Mouse (Mus musculus): ENCODE measurements around the gene Sapcd1. TPM values are rescaled to one million over a fixed set of nuclear protein-coding genes. Genes with fewer than 3 reads are reported as not detected.

The Sapcd1 gene
- 1 to 10 TPM in 1 of 2 experiments, not detected in 1; 1.4 TPM for total RNA-seq (2021)
- long read RNA-seq: 0 reads

DNA sequence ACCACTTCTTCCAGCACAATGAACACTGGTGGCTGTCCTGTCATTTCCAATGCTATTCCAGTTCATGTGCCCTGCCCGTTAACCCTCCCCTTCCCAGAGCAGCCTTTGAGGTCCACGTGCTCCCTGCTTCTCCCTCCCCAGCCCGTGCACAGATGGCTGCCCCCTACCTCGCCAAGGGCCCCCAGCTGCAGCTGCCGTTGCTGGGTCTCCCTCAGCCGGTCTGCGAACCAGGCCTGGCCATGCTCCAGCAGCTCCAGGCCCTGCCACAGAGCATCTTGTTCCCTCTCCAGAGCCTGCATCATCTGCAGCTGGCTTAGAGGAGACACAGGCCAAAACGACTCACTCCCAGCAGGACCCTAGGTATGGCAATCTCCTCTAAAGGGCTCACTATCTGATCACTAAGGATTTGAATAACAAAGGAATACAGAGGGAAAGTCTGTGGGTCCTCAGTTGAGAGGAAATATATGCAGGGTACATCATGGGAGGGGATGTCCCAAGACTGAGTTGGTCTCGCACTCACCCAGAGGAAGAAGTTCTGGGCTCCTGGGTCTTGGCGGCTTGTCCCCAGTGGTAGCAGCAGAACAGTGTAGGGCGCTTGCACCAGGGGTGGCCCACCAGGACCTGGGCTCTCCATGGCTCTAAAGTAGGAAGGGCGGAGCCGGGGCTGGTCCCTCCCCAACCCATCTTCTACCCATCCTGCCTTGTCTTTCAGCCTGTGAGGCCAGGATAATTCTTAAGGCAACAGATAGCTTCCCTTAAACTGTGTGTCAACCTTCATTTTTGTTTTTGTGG lies at the start of gene Sapcd1:
Sapcd1 (minus strand) TSS at position 740 of the 792 bp plus-strand sequence.
- DNase-seq (ENCODE audit: low spot score in 2 of 2): peak in 1 of 2 experiments; percentile 47

DNA sequence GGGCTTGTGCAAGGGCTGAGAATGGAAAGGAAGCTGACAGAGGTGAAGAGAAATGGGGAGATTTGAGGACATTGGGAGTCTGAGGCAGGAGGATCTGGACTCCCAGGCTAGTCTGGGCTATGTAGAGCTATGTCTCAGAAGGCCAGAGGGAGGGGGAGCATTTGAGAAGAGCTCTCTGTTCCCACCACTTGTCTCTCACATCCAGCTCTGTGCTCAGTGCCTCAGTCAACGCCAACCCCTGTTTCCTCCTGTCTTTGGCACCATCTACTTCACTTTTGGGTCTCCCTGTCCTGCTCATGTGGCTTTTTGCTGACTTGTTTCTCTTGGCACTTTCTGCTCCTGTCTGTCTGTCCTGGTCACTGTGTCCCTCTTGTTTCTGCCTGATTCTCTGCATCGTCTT lies 49.5 kb upstream of the Sapcd1 start:
- DNase-seq (ENCODE audit: low spot score in 2 of 2): no peak

DNA sequence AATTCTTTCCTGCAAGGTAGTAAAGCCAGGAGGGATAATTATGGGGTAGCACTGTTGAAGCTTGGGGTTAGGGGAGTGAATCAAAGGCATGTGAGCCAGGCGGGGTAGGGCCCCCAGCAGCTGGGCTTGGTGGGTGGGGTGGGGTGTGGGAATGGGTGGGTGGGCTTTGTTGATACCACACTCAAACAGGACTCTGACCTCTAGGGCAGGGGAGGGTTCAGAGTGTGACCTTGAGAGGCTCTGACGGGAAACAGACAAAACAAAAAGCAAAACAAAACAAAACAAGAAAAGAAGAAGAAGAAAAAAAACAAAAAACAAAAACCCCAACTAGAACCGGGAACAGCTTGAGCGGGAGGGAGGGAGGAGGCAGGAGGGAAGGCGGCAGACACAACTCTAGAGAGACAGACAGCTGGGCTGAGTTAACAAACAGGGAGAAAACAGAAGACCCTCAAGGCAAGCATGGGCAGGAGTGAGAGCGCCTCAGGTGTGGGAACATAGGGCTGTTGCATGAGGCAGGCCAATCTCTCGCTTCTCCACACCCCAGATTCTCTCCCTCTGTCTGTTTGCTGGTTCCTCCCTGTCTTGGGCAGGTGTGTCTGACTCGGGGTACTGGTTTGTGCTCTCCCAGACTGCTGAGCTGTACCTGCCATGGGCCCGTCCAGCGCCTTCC lies 48.8 kb upstream of the Sapcd1 start, which contains the start of gene Ly6g6e:
Ly6g6e (plus strand) TSS at position 396 of the 670 bp plus-strand sequence.
- DNase-seq (ENCODE audit: low spot score in 2 of 2): no peak

DNA sequence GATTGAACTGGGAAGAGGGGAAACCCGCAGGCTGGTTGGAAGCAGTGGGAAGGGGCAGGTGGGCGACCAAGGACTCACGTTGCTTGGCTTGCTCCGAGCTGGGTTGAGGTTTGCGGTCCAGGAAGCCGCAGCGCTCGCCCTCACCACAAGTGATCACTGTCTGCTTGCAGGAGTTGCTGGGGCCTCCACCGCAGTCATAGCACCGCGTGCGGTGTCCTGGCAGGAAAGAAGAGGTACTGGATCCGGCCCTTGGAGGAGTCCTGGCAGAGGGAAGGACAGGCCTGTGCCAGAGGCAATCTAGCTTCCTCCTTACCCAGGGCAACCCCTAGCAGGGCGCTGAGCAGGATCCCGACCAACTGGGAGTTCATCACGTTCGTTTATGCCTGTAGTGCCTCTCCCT lies 46.3 kb upstream of the Sapcd1 start:
- DNase-seq (ENCODE audit: low spot score in 2 of 2): no peak

DNA sequence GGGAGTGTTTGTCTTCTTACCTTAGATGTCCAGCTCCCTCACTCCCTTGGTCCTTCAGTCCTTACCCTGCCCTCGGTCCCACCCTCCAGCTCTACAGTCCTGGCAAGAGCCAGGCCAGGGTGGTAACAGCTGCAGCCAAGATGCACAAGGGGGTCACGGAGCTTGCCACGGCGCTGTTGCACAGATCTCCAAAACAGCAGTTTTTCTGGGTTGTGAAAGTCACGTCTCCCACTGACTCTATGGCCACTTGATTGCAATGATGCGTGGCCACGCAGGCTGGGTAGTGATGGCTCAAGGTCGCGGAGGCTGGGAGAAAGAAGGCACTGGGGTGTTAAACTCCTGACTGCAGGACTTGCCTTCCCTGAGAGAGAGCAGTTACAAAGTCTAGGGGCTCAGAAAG lies 43.6 kb upstream of the Sapcd1 start:
- DNase-seq (ENCODE audit: low spot score in 2 of 2): no peak

DNA sequence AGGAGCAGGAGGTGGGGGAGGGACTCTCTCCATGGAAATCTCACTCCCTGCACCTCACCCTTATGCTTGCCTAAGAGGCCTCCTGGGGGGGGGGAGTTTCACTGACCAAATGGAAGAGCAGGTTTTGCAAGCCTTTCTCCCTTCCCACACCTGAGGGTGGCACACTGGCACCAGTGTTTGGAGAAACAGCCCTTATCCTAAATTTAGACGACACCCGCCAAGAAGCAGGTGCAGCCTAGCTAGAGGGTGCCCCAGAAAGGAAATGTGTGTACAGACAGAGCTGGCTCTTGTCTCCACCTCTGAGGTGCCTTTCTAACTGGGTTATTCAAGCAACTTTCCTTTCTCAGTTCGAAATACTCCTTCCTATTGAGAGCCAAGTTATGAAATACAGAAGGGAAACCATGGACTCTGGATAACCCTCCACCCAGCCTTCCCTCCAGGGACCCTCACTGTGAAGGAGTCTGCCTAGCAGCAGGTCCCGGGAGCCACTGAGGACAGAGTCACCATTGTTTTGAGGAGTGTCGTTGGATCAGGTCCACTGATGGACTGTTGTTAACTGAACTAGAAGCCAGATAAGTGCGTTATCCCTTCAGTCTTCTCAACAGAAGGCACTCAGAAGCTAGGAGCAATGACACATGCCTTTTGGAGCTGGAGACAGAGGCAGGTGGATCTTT lies 42.9 kb upstream of the Sapcd1 start:
- DNase-seq (ENCODE audit: low spot score in 2 of 2): no peak

DNA sequence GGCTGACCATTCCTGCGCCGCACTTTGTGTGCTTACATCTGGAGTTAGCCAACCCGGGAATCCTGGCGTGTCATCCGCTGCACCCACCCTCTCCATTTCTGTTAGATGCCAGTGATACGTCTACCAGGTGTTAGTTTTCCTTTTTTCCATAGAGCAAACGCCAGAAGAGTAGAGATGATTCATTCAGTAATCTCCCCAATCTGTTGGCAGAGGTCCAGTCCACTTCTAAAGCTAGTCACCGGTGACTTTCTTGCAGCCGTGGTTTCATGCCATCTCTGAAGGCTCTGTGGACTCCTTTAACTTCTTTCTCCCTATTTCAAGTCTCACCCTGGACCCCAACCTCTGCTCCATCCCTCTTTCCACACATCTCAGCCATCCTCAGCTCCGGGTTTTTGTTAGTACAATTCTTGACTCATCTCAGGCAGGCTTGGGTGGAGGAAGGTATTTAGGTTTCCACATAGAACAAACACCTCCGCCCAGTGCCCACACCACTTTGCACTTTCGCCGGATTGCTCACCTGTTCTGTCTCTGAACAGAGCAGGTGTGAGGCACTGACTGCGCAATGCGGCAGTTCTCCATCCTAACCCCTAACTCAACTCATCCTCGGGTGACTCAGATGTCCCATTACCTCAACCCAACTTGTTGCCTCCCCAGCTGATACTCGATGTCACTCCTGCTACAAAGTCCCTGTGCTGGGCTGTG lies 40.5 kb upstream of the Sapcd1 start:
- no peak for DNase-seq (ENCODE audit: low spot score in 2 of 2)

DNA sequence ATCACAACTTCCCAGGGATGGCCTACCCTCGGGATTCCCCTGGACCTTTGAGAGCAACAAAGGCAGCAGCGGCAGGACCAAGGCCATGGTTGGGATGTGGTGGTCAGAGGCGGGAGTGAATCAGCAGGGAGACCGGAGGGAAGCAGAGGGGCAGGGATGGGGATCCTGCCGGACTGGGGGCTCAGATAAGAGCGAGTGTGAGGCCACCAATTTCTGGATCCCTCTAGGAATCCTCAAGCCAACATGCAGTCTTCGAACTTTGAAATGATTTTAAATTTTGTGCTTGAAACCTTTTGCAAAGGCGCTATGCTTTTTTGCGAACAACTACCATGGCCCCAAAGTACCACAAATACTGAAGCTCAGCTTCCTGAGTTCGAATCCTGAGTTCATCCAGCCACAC lies 38.3 kb upstream of the Sapcd1 start, which contains the start of gene Mpig6b:
Mpig6b (minus strand) TSS at position 101 of the 400 bp plus-strand sequence.
- no peak for DNase-seq (ENCODE audit: low spot score in 2 of 2)

DNA sequence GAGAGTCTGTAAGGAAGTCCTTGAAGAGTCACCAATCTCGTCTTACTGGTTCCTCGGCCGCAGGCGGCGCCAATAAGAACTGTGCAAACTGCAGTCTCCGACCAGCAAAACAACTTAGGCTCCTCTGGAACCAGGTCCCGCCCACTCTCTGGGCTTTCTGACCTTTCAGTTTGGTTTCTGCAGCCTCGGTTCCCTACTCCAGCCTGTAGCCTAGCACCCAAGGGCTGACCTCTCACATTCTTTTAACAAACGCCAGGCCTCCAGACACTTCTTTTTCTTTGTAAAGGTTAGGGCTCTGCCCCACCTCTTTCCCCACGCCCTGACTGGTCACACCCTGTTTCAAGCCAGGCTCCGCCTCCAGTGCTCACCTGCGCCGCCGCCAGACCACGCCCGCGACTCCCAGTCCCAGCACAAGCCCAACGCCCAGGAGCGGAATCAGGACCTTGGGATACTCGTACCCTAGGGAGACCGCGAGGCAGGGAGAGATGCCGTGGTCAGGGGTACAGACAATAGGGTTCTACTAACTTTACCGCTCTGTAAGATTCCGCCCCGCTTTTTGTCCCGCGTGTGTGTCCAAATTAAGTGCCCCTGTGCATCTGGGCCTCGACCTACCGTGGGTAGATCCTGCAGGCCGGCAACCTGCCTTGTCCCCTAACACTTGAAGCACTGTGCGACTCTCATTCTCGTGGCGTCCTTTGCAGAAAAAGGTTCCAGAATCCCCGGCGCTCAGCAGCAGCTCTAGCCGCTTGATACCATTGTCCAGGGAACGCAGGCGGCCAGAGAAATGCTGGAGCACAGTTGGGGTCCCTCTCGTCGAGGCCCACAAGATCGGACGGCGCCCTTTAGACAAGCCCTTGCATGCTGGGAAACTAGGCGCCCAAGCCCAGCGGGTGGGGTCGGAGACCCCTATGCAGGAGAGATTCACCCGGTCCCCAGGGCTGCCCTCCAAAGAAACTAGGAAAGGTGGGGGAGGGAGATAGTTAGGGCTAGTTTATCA lies 37.4 kb upstream of the Sapcd1 start, which contains the start of gene Ly6g6c:
Ly6g6c (plus strand) TSS at position 438 of the 997 bp plus-strand sequence.
- DNase-seq (ENCODE audit: low spot score in 2 of 2): no peak

DNA sequence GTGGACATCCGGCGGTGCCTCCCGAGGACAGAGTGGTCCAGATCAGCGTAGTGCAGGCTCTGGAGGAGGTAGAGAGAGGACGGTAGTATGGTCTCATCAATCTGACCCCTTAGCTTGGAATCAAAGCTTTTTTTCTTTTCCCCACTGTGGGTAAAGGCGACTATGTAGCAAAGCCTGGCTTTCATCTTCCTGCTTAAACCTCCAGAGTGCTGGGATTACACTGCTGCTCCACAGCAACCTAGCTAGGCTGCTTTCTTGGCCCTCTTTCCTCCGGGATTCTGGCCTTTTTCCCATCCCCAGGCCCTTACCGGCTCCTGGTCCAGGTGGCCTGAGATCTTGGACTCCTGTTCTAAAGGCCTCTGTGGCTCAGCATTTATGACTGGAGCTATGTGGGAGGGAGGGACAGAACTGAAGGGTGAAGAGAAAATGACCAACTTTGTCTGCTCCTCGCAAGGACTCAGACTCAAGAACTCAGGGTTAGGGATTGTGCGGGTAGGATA lies 36.6 kb upstream of the Sapcd1 start:
- no peak for DNase-seq (ENCODE audit: low spot score in 2 of 2)

DNA sequence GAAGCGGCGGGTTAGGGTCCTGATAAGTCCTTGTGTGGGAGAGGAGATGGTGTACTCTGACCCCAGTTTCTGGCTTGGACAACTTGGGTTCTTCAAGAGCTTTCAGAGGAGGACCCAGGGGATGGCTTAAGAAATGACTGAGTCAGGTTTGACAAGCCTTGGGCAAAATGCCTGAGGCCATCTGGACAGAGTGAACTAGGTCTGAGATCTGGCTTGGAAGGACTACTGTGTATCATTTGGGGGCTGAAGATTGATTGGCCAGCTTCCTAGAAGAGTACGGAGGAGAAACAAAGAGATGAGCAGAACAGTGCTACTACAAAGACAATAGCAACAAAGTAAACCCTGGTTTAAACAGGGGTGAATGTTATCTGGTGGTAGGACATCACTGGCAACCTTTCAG lies 35.6 kb upstream of the Sapcd1 start:
- DNase-seq (ENCODE audit: low spot score in 2 of 2): no peak

DNA sequence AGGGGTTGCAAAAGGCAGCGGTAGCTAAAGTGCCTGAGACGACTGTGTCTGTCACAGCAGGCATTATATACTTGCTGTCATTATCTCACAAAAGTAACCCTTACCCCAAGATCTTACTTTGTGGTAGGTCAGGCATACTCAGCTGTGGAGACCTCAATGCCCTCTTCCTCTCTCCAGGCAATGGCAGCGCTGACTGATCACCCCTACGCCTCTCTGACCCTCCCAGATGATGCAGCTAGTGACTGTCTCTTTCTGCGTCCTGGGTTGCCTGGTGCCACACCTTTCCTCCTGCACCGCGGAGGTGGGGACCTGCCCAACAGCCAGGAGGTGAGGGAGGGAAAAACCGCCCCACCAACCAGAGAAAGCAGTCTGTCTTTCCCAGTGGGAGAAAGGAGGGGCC lies 33.5 kb upstream of the Sapcd1 start:
- DNase-seq (ENCODE audit: low spot score in 2 of 2): no peak

DNA sequence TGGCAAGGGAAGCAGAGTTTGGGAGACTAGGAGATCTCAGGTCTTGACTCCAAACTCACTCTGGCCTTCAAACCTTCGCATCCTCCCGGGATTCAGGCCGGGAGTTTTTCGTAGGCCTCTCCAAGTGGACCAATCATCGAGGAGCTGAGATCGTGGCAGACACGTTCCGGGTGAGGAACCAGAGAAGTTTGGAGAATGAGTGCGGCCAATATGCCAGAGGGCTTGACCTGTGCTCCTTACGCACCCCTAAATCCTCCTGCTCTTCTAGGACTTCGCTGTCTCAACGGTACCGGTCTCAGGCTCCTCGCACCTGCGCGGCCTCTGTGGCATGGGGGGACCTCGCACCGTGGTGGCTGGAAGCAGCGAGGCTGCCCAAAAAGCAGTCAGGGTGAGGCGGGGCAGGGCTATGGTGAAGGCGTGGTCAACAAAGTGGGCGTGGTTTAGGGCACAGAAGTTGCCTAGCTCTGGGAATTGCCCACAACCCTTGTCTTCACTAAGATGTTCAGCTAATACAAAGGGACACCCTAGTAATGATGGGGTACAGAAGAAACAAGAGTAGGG lies 33.0 kb upstream of the Sapcd1 start:
- no peak for DNase-seq (ENCODE audit: low spot score in 2 of 2)

DNA sequence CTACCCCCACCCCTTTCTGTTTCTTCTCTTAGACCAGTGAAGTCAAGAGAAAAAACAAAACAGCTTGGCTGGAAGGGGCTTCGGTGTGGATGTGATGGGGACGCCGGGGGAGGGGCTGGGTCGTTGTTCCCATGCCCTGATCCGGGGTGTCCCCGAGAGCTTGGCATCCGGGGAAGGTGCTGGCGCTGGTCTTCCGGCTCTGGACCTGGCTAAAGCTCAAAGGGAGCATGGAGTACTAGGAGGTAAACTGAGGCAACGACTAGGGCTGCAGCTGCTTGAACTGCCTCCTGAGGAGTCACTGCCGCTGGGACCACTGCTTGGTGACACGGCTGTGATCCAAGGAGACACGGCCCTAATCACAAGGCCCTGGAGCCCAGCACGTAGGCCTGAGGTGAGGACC lies 32.3 kb upstream of the Sapcd1 start:
- DNase-seq (ENCODE audit: low spot score in 2 of 2): no peak

DNA sequence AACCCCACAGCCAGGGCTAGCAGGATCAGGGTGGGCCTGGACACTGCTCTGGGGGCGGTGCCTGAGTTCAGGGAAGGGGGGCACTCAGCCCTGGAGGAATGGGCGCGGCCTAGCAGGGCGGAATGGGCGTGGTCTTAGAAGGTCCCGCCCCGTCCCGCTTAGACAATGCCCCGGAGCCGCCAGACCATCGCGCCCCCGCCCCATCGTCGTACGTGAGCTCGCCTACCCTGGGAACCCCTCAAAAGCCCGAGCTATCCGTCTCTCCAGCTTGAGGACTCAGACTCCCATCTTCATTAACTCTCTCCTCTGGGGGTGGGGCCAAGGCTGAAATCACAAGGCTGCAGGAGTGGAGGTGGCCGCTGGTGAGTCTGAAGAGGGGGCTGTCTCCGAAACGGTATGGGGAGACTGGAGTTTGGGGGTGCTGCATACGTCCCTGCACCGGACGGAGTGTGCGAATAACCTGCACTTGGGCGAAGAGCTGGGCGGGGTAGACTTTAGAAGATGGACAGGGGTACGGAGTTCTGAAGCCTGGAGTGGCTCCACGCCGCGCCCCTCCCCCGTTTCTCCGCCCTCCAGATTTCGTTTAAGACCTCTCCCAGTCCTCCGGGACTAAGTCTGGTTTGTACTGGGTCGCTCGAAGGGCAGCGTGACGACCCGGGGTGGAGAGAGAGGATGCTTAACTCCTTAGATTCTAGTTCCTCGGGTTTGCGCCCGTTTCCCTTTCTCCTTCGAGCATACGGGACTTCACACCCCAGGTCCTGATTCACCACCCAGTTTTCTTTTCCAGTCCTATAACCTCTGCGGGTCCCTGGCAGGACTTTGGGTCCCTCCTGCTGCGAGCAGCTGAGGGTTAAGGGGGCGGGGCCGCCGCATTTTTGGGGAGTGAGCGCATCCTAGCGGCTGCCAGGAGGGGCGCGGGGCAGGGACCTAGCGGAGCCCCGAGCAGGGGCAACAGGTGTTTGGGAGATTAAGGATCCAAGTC lies 31.4 kb upstream of the Sapcd1 start, which contains the start of gene Ddah2:
Ddah2 (plus strand) TSS at position 125 of the 982 bp plus-strand sequence.
- peak; percentile 39 to 66 for DNase-seq (ENCODE audit: low spot score in 2 of 2)

DNA sequence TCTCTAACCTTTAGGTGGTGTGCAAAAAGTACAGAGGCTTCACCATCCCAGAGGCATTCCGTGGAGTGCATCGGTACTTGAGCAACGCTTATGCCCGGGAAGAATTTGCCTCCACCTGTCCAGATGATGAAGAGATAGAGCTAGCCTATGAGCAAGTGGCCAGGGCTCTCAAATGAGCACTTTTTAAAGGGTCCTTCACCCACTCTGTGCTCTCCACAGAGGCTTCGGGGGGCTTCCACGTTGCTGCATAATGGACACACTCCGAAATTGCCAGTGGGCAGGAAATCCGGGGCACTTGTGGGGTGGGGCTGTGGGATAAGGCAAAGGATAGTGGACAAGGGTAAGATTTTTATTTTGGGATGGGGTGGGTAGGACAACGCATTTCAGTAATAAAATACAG lies 30.5 kb upstream of the Sapcd1 start:
- no peak for DNase-seq (ENCODE audit: low spot score in 2 of 2)

DNA sequence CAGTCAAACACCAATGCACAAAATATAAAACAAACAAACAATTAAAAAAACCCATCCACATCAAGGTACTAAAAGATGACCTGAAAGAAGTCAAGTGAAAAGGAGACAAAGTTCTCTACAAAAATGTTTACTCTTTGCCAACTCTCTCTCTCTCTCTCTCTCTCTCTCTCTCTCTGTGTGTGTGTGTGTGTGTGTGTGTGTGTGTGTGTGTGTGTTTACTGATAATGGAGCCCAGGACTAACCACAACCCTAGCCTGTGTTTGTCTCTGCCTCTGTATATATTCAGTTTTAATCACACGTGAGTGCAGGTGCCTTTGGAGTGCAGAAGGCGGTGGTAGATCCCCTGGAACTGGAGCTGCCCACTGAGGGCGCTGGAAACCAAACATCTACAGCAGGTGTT lies 29.3 kb upstream of the Sapcd1 start:
- DNase-seq (ENCODE audit: low spot score in 2 of 2): no peak

Measured in layer of hippocampus, adult 18-20 months (tissue).